Mouse (Mus musculus) CD4-positive naive resting alpha-beta T cell, adult 57 days (primary cell): ENCODE measurements around the gene Psma6. TPM values are rescaled to one million over a fixed set of nuclear protein-coding genes. Genes with fewer than 3 reads are reported as not detected.

Experiments used
- total RNA-seq: library from RNA; stranded (reverse); gene quantifications from one replicate; pipeline ENCODE4 v1.2.4, GENCODE M21; 2023

Psma6 gene
- total RNA-seq, result 106 TPM

DNA sequence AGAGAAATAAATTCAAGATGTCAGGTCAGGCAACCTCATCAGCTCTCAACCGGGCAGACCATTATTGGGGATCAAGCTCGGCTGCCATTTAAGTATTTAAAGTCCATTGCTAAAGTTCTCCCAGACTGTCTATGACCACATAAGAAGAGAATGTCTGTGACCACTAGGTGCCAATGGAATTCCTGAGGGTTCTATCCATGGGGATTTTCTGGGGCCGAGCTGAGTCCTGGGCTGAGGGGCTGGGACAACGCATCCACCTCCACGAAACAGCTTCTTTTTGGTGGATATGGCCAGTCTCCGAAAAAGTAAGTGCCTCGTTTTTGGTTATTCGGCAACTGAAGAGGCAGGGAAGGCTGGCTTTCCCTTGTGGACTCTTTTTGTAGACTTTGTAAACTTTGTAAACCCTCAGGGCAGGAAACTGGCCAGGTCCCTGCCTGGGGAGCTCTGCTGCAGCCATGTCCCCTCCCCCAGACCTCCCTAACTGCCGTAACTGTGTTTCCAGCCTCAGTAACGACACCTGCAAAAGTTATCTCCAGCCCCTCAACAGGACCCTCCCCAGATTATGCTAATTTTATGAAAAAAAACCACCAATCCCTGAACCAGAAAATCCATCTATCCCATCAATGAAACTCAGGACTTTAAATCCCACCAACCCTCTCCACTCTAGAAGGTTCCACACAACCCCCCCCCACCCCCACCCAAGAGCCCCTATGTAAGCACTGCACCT, at the start of gene Psma6:
Psma6 (plus strand) TSS at position 200 of the 727 bp plus-strand sequence.

Other genes with a start within 250 kb of the Psma6 start
- gene Srp54b, start 229.1 kb upstream of the Psma6 start, total RNA-seq, result 41.1 TPM
- 15.6 TPM for gene 1700047I17Rik2, start 184.6 kb upstream of the Psma6 start, total RNA-seq
- gene Srp54c, start 154.1 kb upstream of the Psma6 start, total RNA-seq, result 23.9 TPM
- 8.2 TPM for gene 1110008L16Rik, start 84.6 kb upstream of the Psma6 start, total RNA-seq
- 19.0 TPM for gene Ppp2r3c, start 81.2 kb upstream of the Psma6 start, total RNA-seq
- gene Nfkbia, start 108.4 kb downstream of the Psma6 start, total RNA-seq, result 399 TPM
- gene Aldoart2, start 181.0 kb downstream of the Psma6 start, total RNA-seq, result not detected
- not detected for gene Insm2, start 215.2 kb downstream of the Psma6 start, total RNA-seq